Mouse (Mus musculus) common myeloid progenitor, adult 5-6 weeks (primary cell): ENCODE results near the gene Svop. TPM values are rescaled to one million over a fixed set of nuclear protein-coding genes. Genes with fewer than 3 reads are reported as not detected.
A peak's percentile ranks its signal among the peaks of the same experiment; 100 is the strongest.

Source experiments
- ATAC-seq: replicated peaks from 2 replicates; pipeline ENCODE4 v1.8.0; 2016; ENCODE audit warnings: low read depth, mild to moderate bottlenecking, moderate TSS enrichment, inconsistent platforms; ENCODE audit not compliant: poor library complexity, severe bottlenecking
- total RNA-seq: library from RNA; stranded (forward); fragments of 200-1000, 187-1606 nt; gene quantifications from 2 replicates; pipeline ENCODE4 v1.2.3, GENCODE M21; 2017

Svop gene
- total RNA-seq, 1 experiment from 2014 or later, result not detected

GRCm38 (mm10) chr5:114113334-114113733 lies 22.0 kb upstream of the Svop start:
- ATAC-seq, result no peak

- no peak for ATAC-seq
Observed at GRCm38 (mm10) chr5:114106391-114106935, 15.1 kb upstream of the Svop start.

- no peak for ATAC-seq
Observed at GRCm38 (mm10) chr5:114102807-114103206, 11.4 kb upstream of the Svop start.

GRCm38 (mm10) chr5:114101873-114102272 lies 10.5 kb upstream of the Svop start:
- ATAC-seq, result no peak

GRCm38 (mm10) chr5:114100390-114101099 lies 9.2 kb upstream of the Svop start:
- no peak for ATAC-seq

GRCm38 (mm10) chr5:114099709-114100389 lies 8.5 kb upstream of the Svop start:
- peak; percentile 98 for ATAC-seq

- ATAC-seq, result no peak
Observed at GRCm38 (mm10) chr5:114090421-114091013, 853 bp downstream of the Svop start.

- ATAC-seq, result no peak
Observed at GRCm38 (mm10) chr5:114087875-114088480, 3.4 kb downstream of the Svop start.

- no peak for ATAC-seq
Observed at GRCm38 (mm10) chr5:114085501-114085900, 5.9 kb downstream of the Svop start.

GRCm38 (mm10) chr5:114077009-114077408 lies 14.4 kb downstream of the Svop start:
- ATAC-seq, result no peak

GRCm38 (mm10) chr5:114072262-114072661 lies 19.1 kb downstream of the Svop start:
- no peak for ATAC-seq

GRCm38 (mm10) chr5:114070858-114071257 lies 20.5 kb downstream of the Svop start:
- ATAC-seq, result no peak

GRCm38 (mm10) chr5:114067982-114068381 lies 23.4 kb downstream of the Svop start:
- no peak for ATAC-seq

- no peak for ATAC-seq
Observed at GRCm38 (mm10) chr5:114067543-114067942, 23.8 kb downstream of the Svop start.

- ATAC-seq, result no peak
Observed at GRCm38 (mm10) chr5:114066601-114067000, 24.8 kb downstream of the Svop start.

- no peak for ATAC-seq
Observed at GRCm38 (mm10) chr5:114065161-114065560, 26.2 kb downstream of the Svop start, which contains the start of gene Usp30. Gene Usp30 (plus strand): TSS chr5:114065461.

GRCm38 (mm10) chr5:114063958-114064357 lies 27.4 kb downstream of the Svop start:
- ATAC-seq, result no peak

GRCm38 (mm10) chr5:114061675-114062074 lies 29.7 kb downstream of the Svop start:
- ATAC-seq, result no peak

- no peak for ATAC-seq
Observed at GRCm38 (mm10) chr5:114057129-114057731, 34.1 kb downstream of the Svop start.

- ATAC-seq, result peak; percentile 60; the same call in 1 of the 2 replicates
Observed at GRCm38 (mm10) chr5:114052246-114052761, 39.1 kb downstream of the Svop start.
